Mouse (Mus musculus): Measurements from ENCODE around the gene Cst13.

The Cst13 gene

DNA sequence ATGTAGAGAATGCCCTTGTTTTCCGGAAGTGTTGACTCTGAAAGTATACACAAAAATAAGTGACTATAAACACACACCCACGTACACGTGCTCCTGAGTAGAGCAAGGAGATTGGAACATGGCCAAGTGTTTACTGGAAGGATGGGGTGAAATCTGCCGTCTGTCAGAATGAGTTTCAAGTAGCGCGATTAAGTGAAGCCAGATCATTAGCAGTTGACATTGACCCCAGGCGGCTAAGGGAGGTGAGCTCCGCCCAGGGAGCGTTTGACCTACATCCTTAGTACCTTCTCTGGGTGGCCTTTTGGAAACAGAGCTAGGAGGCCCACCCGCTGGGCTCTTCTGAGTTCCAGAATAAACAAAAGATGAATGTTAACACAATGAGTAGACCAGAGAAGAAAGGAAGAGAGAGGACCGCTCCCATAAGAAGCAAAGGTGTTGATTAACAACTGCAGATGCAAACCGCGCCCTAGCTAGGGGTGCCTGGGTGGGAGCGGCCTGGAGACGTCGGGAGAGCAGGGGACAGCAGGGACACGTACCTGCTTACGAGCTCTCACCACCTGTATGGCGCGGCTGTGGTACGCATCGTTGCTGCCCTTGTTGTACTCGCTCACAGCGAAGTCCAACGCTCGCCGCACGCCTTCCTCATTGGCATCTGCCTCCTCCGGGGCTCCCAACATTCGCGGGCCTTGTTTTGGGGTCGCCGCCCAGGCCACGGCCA is 54.9 kb downstream of the Cst13 start:
- no peak for DNase-seq (ENCODE audit: low spot score in 2 of 2)

DNA sequence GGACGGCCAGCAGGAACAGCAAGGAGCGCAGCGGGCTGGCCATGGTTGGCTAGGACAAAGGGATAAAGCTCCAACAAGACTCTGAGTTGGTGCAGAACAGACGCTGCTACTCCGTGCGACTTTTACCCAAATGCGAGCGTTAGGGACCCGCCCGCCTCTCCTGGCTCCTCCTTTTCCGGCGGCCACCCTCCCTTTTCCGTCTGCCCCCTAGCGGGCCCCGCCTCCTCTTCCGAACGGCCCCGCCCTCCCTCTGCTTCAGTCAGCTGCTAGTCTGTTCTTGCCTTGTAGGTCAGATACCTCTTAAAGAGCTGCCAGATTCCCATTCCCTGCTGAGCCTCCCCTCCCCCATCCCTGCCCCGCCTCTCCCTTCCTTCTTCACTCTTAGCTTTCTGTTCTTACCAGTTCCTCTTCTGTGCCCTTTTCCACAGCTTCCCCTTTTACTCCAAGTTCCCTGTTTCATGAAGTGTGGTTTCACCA is 55.5 kb downstream of the Cst13 start, which contains the start of gene Cst3:
TSS of gene Cst3 (minus strand) at position 358 of the 477 bp plus-strand sequence.
- DNase-seq (ENCODE audit: low spot score in 2 of 2), result peak; percentile 86 to 91

DNA sequence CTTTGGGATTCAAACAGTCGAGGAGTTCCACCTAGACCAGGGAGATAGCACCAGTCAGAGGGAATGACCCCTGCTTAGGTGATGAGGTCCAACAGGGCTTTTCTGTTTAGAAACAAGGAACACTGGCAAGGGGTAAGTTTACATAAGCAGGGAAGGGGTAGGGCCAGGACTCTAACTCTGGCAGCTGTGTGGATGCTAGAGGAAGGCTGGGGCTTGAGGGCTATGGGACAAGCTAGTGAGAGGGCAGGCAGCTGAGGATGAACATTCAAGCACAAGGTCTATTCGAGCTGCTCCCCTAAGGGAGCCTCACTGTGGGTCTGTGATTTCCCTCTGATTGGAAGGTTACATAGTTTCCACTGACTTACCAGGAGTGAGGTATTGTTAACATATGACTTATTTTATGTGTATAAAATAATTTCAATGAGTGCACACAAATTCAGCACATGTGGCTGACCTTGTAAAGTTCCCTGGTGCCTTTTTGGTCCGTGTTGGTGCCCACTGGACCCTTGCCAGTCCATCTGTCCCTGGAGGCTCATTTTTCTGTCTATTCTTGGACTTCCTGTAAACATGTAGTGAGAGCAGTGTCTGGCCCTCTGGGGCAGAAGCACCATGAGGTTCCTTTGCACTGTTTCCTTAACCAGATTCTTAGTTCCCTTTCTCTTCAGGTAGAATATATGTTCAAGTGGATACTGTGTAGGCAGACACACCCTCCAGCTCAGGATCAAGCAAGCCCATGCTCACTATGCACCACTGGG is 57.3 kb downstream of the Cst13 start:
- peak in 1 of 2 experiments; percentile 16 for DNase-seq (ENCODE audit: low spot score in 2 of 2)

DNA sequence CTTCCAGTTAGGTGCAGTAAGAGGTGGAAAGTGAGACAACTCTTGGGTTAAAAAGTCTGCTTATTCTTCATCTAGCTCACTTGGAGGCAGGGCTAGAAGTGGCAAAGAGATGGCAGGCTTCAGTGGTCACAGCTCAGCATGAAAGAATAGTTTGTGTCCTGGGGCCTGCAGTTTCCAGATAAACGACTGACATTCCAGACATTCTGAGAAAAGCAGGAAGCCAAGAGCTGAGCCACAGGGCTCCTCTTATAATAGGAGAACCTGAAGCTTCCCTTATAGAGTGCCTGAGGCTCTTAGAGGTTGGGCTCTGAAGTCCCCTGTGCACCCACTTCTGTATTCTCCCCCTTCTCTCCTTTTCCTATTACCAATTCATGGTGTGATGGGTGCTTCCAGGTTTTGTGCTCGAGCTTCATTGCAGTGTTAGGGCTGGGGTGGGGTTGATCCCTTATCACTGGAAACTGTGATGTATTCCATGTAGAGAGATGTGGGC is 58.8 kb downstream of the Cst13 start:
- no peak for DNase-seq (ENCODE audit: low spot score in 2 of 2)

DNA sequence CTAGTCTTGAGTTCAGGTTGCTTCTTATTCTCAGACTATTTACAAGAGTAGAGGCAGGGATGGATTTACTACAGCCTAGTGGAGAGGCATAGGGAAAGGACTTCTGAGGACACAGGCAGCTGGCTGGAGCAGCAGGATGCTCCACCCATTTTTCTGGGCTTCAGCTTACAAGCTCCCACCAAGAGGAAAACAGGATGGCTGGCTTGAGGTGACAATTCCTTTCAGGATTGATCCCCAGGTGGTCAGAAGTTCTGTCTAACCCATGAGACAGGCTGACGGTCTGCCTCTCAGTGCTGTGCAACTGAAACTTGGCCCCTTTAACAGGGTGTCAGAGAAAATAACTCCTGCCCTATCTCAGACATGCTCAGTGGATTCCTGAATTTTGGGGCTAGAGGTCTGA is 59.3 kb downstream of the Cst13 start:
- no peak for DNase-seq (ENCODE audit: low spot score in 2 of 2)
